Mouse (Mus musculus) heart, adult 2 months (tissue): ENCODE measurements at regions not wholly inside any gene's neighbourhood (a gene's known extent, or its start where the extent isn't known, plus 50 kb on each side); places are given as distances from the start of the nearest gene placed in this dataset.

ENCODE experiments used
- DNase-seq, 2 experiments: peaks; one replicate each; pipeline ENCODE4 v3.0.0; 2021
- H3K27ac ChIP-seq: fragments of 200-600 bp; 2 replicates; pipeline ENCODE4 v1.8.1; 2022
- H3K27me3 ChIP-seq: fragments of 200-500 bp; 2 replicates; pipeline ENCODE4 v1.6.1; 2012; ENCODE audit warnings: mild to moderate bottlenecking, low read length, inconsistent platforms, mixed read lengths; ENCODE audit not compliant: control insufficient read depth, insufficient read depth
- H3K36me3 ChIP-seq: fragments of 200-500 bp; 2 replicates; pipeline ENCODE4 v1.6.1; 2012; ENCODE audit warnings: low read length, inconsistent platforms; ENCODE audit not compliant: control insufficient read depth, insufficient read depth
- H3K4me1 ChIP-seq: fragments of 200-500 bp; 2 replicates; pipeline ENCODE4 v1.6.1; 2011; ENCODE audit warnings: low read length; ENCODE audit not compliant: control insufficient read depth, insufficient read depth
- H3K4me3 ChIP-seq: fragments of 200-600 bp; 2 replicates; pipeline ENCODE4 v1.8.1; 2022
- H3K79me2 ChIP-seq: fragments of 200-500 bp; replicated peaks from 2 replicates; pipeline ENCODE4 v1.6.1; 2012; ENCODE audit warnings: mild to moderate bottlenecking, inconsistent platforms, low read length, moderate library complexity, mixed read lengths; ENCODE audit not compliant: control insufficient read depth, insufficient read depth
- H3K9ac ChIP-seq: fragments of 200-500 bp; 2 replicates; pipeline ENCODE4 v1.6.1; 2012; ENCODE audit warnings: low read depth, mild to moderate bottlenecking, control low read depth, inconsistent platforms, low read length, mixed read lengths
- CTCF ChIP-seq: fragments of 200-600 bp; IDR thresholded peaks from 2 replicates; pipeline ENCODE4 v1.8.1; 2022; ENCODE audit warnings: antibody characterized with exemption, mild to moderate bottlenecking, moderate library complexity
- EP300 ChIP-seq: fragments of 200-500 bp; IDR thresholded peaks from 2 replicates; pipeline ENCODE4 v1.6.1; 2011; ENCODE audit warnings: low read depth, low read length, control low read depth; ENCODE audit not compliant: insufficient read depth
- POLR2A ChIP-seq: fragments of 200-500 bp; IDR thresholded peaks from 2 replicates; pipeline ENCODE4 v1.6.1; 2011; ENCODE audit warnings: mild to moderate bottlenecking, low read depth, low read length, control low read depth; ENCODE audit not compliant: insufficient read depth
- WGBS: fragments of 180-500 bp; shearing (Covaris S2); methylation state at CpG from one replicate; pipeline ENCODE4 v1.1.7; 2018; 5-methylcytosine and 5-hydroxymethylcytosine counted together
- intact Hi-C: fragments of 180-260 bp; cut with DNase I; formaldehyde crosslinking; loops from one replicate; pipeline ENCODE4 v1.15.1; 2025

DNA sequence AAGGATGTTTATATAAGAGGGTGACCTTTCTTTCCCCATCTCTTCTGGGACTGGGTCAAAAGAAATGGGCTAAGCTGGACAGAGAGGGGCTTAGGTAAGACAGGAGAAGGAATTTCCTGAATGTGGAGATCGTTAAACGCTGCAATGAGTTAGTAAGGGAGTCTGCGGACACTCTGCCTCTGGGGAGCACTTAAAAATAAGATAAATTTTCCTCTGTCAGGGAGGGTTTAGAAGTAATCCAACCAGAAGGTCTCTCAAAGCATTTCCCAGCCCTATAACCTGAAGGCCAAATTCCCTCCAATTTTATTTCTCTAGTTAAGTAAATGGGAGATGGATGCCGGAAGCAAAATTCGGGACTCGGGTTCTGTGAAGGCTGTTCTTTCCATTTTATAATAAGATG, 367.3 kb upstream of the Nfe2l3 start:
- no peak overlapping the region for H3K4me3 ChIP-seq
- H3K27ac ChIP-seq: no peak overlapping the region
- H3K4me1 ChIP-seq: no peaks in the 10 kb centered on the region
- DNase-seq: no peak
- H3K27me3 ChIP-seq: no peaks in the 10 kb centered on the region
- no peaks in the 10 kb centered on the region for H3K36me3 ChIP-seq
- no peak for TF ChIP-seq CTCF
- TF ChIP-seq POLR2A: no peak
- no peak for TF ChIP-seq EP300
- intact Hi-C loops: no loop called here
- H3K79me2 ChIP-seq: no peaks in the 10 kb centered on the region
- no peak overlapping the region for H3K9ac ChIP-seq
- WGBS: 58% methylated on average over 6 of the region's 6 CpGs

DNA sequence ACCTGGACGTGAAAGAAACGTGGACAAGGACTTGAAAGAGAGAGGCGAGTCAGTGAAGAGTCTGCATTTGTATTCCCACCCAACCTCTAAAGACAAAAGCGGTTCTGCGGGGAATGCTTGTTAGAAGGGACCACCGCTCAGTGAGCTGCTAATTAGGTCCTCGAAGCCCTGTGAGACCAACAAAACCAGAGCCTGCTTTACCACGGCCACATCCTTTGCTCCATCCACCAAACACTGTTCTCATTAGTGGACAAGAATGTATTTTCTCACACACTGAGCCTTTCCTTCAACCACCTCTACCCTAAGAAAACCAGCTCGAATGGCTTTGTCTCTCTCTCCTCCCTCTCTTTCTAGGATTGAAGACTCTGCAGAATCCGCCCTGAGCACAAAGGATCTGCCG, 365.1 kb upstream of the Nfe2l3 start:
- 88% methylated on average over 11 of the region's 11 CpGs for WGBS
- no peaks in the 10 kb centered on the region for H3K79me2 ChIP-seq
- intact Hi-C loops: no loop called here
- no peak for DNase-seq
- H3K4me1 ChIP-seq: no peaks in the 10 kb centered on the region
- H3K27me3 ChIP-seq: no peaks in the 10 kb centered on the region
- no peak overlapping the region for H3K9ac ChIP-seq
- no peak overlapping the region for H3K4me3 ChIP-seq
- no peaks in the 10 kb centered on the region for H3K36me3 ChIP-seq
- TF ChIP-seq EP300 (no peak), POLR2A (no peak), CTCF (no peak)
- no peak overlapping the region for H3K27ac ChIP-seq

DNA sequence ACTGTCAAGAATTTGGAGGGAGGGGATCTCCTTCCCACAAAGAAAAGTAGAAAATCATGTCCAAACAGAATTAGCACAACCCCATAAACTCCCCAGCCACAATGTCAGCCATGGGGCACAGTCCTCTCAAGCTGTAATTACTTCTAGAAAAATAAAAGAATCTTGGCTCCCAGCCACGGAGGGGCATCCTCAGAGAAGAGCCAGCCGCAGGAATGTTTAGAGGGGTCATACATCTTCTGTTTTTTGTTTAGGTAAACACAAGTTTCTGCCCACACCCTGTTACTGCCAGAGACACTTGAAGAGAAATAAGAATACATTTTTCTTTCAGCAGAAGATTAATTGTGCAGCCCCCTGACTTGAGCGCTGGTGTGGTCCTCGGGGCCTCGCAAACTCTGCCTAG, 362.5 kb upstream of the Nfe2l3 start:
- no peak overlapping the region for H3K27ac ChIP-seq
- H3K27me3 ChIP-seq: no peaks in the 10 kb centered on the region
- no peak for DNase-seq
- no peaks in the 10 kb centered on the region for H3K4me1 ChIP-seq
- intact Hi-C loops: no loop called here
- H3K79me2 ChIP-seq: no peaks in the 10 kb centered on the region
- H3K36me3 ChIP-seq: no peaks in the 10 kb centered on the region
- no peak overlapping the region for H3K9ac ChIP-seq
- TF ChIP-seq EP300: no peak
- no peak for TF ChIP-seq POLR2A
- TF ChIP-seq CTCF: no peak
- 85% methylated on average over 5 of the region's 5 CpGs for WGBS
- H3K4me3 ChIP-seq: no peak overlapping the region

DNA sequence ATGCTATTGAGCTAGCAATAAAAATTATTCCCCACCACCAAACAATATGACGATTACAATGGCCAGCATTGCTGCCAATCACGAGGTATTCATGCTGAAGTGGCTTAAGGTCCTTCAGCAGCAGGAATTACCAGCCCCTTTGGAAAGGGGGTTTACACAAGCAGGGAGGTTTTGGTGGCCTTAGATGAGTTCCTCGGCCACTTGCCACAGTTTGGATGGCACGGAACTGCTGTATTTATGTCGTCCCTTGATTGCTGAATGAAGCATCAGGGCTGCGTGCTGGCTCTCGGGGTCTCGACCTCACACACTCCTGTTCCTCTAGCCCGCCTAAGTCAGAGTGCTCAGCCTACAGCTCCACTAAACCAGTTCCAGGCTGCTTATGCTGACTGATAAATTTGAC, 361.2 kb upstream of the Nfe2l3 start:
- Histone ChIP-seq H3K79me2 (no peaks in the 10 kb centered on the region), H3K27me3 (no peaks in the 10 kb centered on the region), H3K36me3 (no peaks in the 10 kb centered on the region), H3K9ac (no peak overlapping the region), H3K4me1 (no peaks in the 10 kb centered on the region), H3K27ac (no peak overlapping the region), H3K4me3 (no peak overlapping the region)
- TF ChIP-seq CTCF (no peak), POLR2A (no peak), EP300 (no peak)
- intact Hi-C loops: no loop called here
- WGBS: 74% methylated on average over 9 of the region's 9 CpGs
- no peak for DNase-seq

DNA sequence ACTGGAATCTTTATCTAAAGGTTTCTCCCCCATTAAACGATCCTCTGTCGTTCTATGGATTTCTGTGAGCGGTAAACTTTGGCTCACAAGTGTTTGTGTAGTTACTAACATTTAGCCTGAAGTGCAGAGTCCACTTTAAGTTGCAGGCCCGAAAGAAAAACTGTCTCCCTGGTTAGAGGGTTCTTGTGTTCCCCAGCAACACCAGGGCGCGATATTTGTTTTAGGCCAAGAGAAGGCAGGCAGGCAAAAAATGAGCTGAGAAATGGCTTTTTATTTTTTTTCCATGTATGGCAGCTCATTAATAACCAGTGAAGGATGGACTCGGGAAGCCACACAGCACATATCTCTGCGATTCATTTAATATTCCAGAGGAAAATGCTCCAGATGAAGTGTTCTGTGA, 357.4 kb upstream of the Nfe2l3 start:
- H3K27ac ChIP-seq: no peak overlapping the region
- H3K79me2 ChIP-seq: no peaks in the 10 kb centered on the region
- no peaks in the 10 kb centered on the region for H3K4me1 ChIP-seq
- H3K36me3 ChIP-seq: no peaks in the 10 kb centered on the region
- TF ChIP-seq EP300 (no peak), POLR2A (no peak), CTCF (no peak)
- H3K9ac ChIP-seq: no peak overlapping the region
- H3K4me3 ChIP-seq: no peak overlapping the region
- no peaks in the 10 kb centered on the region for H3K27me3 ChIP-seq
- no peak for DNase-seq
- intact Hi-C loops: no loop called here
- WGBS: 87% methylated on average over 8 of the region's 8 CpGs

DNA sequence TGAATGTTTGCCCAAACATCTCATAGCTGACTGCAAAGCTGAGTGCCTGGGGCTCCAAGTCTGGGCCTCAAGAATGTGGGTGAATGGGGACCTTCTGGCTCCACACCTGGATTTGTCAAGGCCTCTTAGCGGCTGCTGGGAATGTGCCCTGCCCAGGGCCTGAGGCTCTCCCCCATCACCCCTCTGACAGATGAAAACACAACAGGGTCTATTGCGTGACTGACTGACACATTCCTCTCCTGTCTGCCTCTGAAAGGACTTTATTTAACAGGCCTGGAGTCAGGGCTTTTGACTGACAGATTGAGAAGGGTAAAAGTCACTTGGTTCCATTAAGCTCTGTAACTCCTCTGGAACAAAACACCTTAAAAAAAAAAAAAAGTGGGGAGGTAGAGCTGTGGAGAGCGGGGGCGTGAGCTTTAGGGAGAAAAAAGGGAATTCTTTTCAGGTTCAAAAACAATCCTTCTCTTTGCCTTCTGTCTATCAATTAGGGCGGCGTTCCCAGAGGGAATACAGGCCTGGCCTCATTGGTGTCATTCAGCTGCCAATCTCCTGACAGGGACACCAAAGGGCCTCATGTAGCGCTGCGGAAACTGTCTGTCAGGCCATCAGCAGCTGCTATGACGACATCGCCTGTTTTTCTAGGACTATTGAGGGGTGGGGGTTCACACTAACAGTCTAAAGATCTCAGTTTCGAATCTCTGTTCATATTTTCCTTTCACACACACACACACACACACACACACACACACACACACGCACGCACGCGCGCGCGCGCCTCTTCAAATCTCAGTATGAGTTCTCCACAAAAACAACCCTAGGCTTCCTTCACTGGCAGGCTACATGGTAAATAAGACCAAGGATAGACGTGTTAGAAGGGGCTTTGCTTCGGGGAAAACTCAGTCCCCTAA, 355.4 kb upstream of the Nfe2l3 start:
- intact Hi-C loops: no loop called here
- Histone ChIP-seq H3K4me1 (peaks cover 1% of the 10 kb centered on the region; the same call in 1 of the 2 replicates), H3K79me2 (no peaks in the 10 kb centered on the region), H3K36me3 (no peaks in the 10 kb centered on the region), H3K27me3 (no peaks in the 10 kb centered on the region), H3K27ac (no peak overlapping the region), H3K4me3 (no peak overlapping the region), H3K9ac (no peak overlapping the region)
- no peak for DNase-seq
- WGBS: 89% methylated on average over 21 of the region's 21 CpGs
- no peak for TF ChIP-seq EP300
- no peak for TF ChIP-seq CTCF
- no peak for TF ChIP-seq POLR2A
